Mouse (Mus musculus) urinary bladder, adult 18-20 months (tissue): ENCODE data around the gene Etv1.

ENCODE experiments used
- DNase-seq, 2 experiments: peaks; one replicate each; pipeline ENCODE4 v3.0.0; 2022; ENCODE audit warnings: low spot score in 2 of 2, mixed read lengths in 2 of 2

Etv1 gene

DNA sequence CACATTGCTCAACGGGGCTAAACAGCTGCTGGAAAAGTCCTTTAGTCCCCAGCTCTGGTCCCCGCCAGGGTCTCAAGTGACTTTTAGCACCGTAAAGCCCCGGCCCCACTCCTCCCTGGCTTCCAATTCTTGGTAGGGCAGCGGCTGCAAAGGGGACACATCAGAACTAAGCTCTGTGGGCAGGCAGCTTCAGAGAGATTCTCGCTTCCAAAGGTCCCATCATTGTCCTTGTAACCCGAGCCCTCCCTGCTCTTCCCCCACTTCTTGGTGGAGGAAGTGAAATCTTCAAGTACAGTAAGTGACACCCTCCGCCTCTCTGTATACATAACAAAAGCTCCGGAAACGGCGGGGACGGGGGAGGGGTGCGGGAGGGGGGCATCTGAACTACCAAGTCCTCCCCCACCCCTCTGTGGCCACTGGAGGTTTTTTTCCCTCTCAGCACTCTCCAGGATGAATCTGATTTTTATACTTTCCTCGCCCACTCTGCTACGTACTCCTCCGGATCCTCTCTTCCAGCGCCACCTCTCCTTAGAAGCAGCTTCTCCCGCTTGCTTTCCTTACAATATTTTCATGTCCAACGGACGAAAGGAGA, at the start of gene Etv1:
Etv1 (plus strand) TSS at position 195 of the 592 bp plus-strand sequence.
- peak; percentile 4 to 32 for DNase-seq

GRCm38 (mm10) chr12:38729661-38730060, 49.5 kb upstream of the Etv1 start:
- DNase-seq, result no peak

- no peak for DNase-seq
Observed at GRCm38 (mm10) chr12:38730791-38731190, 48.4 kb upstream of the Etv1 start.

DNA sequence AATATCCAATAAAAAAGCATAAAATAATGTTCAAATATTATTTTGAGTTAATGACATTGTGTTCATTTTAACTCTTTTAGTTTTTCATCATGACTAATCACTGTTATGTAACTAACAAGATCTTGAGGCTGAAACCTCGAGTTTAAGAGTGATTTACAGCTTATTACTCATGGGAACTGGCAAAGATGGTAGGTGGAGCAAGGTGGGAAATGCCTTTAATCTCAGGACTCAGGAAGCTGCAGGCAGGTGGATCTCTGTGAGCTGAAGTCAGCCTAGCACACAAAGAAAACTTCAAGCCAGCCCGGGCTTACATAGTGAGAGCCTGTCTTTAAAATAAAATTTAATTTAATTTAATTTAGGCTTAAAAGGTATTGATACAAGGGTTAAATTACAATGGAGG, 19.9 kb upstream of the Etv1 start:
- no peak for DNase-seq

DNA sequence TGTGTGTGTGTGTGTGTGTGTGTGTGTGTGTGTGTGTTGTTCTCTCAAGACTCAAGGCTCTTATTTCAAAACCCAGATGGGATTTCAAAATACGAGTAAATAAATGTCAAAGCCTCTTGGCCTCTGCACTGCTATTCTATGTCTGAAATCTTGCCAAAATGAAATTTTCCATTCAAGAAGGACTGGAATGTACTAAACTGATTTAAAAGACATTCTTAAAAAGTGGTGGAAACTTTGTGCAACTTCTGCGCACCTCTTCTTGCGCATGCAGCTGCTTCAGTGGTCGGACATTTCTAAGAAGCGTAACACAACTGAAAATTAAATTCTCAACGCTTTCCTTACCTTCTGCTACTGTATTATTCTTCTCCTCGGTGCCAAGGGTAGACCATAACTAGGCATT, 1.9 kb upstream of the Etv1 start:
- no peak for DNase-seq

GRCm38 (mm10) chr12:38777957-38778298, 1.3 kb upstream of the Etv1 start:
- no peak for DNase-seq

- peak; percentile 75 to 76 for DNase-seq
Observed at GRCm38 (mm10) chr12:38778299-38779075, 693 bp upstream of the Etv1 start.

DNA sequence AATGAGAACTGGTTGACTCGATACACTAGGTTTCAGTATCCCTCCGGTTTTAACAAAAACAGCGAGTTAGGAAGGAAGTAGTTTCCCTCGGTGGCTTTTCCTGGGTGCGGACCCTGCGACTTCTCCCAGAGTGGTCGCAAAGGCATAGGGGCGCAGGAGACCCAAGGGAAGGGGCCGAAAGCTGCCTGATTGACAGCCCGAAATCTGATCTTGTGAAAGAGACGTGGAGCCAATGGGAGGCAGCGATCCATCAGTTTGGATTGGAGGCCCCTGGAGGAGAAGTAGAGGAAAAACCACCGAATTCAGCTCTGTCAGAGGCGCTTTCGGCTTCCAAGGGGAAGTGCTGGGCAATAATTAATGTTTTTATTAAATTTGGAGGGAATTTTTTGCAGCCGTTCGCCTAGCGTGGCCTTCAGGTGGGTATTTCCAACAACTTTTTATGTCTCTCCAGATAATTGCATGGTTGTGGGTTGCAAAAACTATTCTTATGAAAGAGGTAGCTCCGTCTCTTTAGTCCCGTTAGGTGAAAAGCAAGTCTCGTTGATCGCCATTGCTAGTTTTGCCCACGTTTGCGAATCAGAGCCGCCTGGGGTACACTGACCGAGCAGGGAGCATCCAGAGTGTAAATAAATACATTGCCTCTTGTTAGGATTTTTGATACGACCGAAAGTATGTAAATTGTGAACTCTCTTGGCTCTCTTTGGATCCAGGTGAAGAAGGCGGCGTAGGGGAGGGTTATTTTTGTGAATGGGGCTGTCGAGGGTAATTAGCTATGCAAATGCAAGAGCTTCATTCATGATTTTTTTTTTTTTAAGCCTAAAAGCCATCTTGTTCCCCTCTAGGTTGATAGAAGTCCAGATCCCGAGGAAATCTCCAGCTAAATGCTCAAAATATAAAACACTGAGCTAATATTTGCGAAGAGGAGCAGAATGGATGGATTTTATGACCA, 1.1 kb downstream of the Etv1 start:
- peak; percentile 39 to 53 for DNase-seq

- DNase-seq, result no peak
Observed at GRCm38 (mm10) chr12:38780955-38781304, 1.8 kb downstream of the Etv1 start.

DNA sequence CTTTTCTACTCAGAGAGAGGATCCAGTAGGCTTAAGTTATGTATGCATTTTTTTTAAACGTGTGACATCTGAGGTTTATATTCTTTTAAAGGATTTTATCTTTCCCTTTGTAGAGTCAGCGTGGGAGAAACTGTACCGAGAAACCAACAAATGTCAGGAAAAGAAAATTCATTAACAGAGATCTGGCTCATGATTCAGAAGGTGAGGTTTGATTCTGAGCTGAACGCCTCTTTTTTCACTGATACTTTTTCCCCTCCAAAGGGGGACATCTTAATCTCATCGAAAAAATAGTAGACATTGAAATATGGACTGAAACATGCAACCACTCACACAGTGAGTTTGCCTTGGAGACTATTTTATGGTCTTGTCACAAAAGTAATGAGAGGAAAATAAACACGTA, 2.5 kb downstream of the Etv1 start:
- no peak for DNase-seq

- no peak for DNase-seq
Observed at GRCm38 (mm10) chr12:38783291-38783690, 4.1 kb downstream of the Etv1 start.

GRCm38 (mm10) chr12:38784221-38784620, 5.0 kb downstream of the Etv1 start:
- DNase-seq, result no peak

DNA sequence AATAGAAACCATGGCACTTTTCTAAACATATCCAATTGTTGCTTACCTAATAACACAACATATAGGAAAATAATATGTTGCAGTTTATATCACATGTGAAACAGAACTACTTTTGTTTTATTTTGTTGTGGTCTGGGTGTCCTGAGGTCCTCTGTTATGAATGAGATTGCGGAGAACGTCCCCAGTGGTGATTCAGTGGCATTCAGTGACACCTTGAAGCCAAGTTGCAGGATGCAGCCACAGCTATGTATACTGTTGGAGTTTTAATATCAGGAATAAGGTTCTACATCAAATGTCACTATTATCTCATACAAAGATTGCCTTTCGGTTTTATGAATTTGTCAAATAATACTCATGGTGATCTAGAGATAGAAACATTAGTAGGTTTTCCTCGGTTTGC, 7.4 kb downstream of the Etv1 start:
- no peak for DNase-seq

DNA sequence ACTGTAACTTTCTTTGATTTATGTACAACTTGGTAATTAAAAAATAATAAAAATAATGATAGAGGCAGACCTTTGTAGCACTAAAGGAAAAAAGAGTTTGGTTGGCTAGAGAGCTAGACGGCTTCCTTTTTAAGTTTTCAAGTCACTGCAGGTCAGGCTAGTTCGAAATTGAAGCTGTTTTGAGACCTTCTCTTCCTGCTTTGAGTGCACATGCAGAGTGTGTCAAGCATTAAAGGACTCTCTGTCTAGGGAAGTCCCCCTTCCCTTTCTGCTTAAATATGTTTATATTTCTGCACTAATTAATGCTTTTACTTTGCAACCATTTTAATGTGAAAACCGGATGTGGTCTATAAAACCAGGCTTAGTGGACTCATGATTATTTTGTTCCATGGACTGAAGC, 8.5 kb downstream of the Etv1 start:
- no peak for DNase-seq

- peak; percentile 20 to 77 for DNase-seq
Observed at GRCm38 (mm10) chr12:38788621-38789020, 9.4 kb downstream of the Etv1 start.

DNA sequence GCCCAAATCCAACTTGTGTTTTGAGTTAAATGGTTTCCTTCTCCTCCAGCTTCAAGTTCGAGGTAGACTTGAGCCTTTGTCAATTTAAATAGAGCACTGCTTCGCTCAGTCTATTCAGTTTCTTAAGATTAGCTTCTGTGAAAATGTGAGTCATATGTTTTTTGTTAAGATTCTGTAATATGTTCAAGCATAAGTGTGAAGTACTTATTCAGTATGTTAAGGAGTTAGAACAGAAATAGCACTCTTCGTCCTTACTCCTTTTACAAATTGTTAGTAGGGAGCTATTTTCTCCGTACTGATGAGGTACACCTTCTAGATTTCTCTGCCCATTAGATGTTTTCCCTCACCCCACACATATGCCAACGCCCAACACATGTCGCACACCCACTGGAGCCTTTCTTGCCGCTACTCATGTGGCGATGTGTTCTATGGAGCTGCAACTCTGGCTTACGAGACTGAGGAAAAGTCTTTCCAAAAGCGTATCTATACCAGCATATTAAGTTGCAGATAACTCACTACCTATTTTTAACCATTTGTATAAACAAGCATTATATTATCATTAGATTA, 10.7 kb downstream of the Etv1 start:
- DNase-seq, result no peak

GRCm38 (mm10) chr12:38793076-38793475, 13.9 kb downstream of the Etv1 start:
- DNase-seq, result no peak

DNA sequence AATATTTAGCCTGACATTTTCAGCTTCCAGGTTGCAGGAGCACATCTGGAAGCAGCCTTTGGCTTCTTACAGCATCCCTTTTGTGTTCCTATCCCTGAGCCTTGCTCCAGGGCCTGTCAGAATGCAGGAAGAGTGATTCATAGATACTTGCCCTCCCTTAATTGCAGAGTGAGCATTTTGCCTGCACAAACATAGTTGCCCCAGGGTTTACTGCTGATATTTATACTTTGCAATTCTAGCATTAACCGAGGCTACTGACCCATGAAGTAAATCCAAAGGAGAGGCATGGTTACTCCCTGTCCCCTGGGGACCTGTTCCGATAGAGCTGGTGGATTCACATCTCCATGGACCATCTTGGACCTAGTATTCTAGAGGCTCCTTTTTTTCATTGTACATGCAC, 14.5 kb downstream of the Etv1 start:
- no peak for DNase-seq

- DNase-seq, result no peak
Observed at GRCm38 (mm10) chr12:38807031-38807430, 27.9 kb downstream of the Etv1 start.

DNA sequence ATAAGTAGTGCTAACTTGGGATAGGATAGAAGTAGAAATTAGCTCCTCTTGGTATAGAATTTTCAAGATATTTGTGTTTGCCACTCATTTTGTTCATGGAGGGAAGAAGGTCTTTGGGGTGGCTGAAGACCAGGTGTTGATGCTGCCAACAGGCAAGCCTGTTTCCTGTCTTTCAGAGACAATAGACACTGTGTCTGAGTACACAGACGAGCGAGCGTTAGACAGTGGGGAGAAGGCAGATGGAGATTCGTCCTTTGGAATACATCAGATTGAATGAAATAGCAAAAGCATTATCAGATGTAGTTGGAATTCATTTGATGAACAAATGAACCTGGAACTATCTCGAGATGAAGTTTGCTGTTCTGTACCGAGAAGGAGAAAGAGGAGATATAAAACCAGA, 33.2 kb downstream of the Etv1 start:
- no peak for DNase-seq

GRCm38 (mm10) chr12:38814010-38814786, 35.0 kb downstream of the Etv1 start:
- no peak for DNase-seq
